Mouse (Mus musculus) CH12F3 (cell line): ENCODE data around the gene Ttc7.

Experiments used
- in situ Hi-C: fragments of 300-500 bp; cut with MboI; formaldehyde crosslinking; loops from 2 replicates; pipeline ENCODE4 v1.14.3; 2020; ENCODE audit warnings: low sequenced_read_pairs

Ttc7 gene

GRCm38 (mm10) chr17:87334162-87334561 lies 51.5 kb downstream of the Ttc7 start:
- in situ Hi-C loops = no loop called here

DNA sequence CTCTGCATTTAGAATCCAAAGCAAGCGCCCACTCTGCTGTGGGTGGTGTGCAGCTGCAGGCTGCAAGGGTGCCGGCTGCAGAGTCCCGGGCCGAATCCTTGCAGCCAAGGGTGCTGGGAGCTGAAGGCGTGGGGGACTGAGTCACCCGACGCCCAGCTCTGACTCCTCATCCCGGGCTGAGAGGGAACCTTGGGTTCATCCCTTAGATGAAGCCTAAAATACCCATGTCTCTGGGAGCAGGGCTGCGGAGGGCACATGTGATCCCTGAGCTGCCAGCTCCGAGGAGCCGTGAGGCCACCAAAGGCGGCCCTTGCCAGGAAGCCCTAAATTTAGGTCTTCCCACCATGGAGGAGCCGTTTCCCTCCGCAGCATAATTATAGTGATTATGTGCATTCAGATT lies 52.5 kb downstream of the Ttc7 start:
- in situ Hi-C loops = no loop called here

GRCm38 (mm10) chr17:87335727-87336126 lies 53.0 kb downstream of the Ttc7 start:
- in situ Hi-C loops = no loop called here

- in situ Hi-C loops = no loop called here
Observed at GRCm38 (mm10) chr17:87336910-87337309, 54.2 kb downstream of the Ttc7 start.

DNA sequence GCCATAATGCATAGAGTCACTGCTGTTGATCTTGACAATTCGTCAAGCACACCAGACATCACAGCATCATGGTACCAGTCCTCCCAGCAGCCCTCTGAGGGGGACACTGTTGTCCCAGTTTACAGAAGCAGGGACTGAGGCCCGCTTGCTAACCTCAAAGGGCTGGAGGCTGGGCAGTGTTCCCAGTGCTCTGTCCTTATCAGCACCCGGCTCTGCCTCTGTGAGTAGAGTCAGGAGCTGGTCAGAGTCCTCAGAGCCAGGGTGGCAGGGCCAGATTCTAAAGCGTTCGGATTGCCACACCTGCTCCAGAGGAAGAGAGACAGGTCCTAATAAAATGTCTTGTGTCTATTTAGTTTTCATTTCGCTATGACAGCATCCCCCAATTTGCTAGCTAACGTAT lies 55.0 kb downstream of the Ttc7 start:
- in situ Hi-C loops = no loop called here

GRCm38 (mm10) chr17:87339122-87339521 lies 56.4 kb downstream of the Ttc7 start:
- in situ Hi-C loops = no loop called here

DNA sequence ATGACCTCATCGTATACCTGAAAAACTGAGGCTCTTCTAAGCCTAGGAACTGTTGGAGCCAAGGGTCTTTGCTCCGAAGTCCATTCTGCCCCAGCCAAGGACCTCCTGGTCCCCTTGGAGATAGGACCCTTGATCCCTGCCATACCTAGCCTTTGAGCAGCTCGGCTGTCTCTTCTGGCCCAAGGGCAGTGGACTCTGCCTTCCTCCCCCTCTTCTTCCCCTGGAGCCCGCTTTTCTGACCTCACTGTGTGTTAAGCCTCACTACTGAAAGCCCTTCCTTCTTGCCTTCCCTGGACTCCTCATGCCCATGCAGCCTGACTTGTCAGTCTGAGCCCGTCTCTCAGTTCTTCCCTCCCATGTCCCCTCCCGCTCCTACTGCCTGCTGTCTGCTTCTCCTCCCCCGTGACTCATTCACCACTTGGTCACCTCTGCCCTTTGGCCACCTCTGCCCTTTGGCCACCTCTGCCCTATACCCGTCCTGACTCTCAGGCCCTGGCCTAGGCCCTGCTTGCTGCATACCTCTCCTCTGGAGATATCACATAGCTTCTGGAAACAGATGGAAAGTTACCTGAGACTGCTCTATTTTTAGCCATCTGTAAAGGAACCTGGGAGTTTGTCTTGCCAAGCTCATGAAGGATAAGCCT lies 60.5 kb downstream of the Ttc7 start:
- in situ Hi-C loops = no loop called here

DNA sequence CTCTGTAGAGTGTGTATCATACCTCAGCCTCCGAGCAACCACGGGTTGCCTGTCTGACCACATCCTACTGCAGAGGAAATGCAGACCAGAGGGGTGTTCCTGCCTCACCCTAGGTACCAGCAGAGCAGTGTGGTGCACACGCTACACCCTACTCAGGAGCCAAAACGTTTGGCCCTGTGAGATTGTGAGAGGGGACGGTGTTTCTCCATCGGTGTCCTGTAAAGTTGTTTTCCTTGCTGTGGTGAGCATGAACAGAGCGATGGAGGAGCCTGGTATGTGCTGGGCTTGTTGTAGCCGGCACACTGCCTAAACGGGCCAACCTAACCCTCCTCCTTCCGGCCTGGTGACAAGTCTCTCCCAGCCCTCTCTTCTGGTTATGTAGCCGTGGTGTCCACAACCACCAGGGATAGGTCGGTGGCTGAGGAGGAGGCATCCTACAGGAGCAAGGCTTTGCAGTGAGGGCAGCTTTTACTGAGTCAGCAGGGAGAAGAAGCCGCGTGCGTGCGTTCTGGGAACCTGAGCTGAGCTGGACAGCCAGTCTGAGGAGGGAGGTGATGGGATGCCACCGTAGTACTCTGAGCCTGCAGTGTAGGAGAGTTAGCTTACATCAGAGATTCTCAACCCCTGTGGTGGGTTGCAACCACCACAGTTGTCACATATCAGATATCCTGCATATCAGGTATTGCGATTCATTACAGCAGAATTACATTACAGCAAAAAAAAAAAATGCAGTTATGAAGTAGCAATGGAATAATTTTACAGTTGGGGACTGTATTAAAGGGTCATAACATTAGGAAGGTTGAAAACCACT lies 62.0 kb downstream of the Ttc7 start:
- in situ Hi-C loops = no loop called here

GRCm38 (mm10) chr17:87345252-87345593 lies 62.5 kb downstream of the Ttc7 start:
- in situ Hi-C loops = no loop called here

- in situ Hi-C loops = no loop called here
Observed at GRCm38 (mm10) chr17:87348353-87348752, 65.7 kb downstream of the Ttc7 start.

DNA sequence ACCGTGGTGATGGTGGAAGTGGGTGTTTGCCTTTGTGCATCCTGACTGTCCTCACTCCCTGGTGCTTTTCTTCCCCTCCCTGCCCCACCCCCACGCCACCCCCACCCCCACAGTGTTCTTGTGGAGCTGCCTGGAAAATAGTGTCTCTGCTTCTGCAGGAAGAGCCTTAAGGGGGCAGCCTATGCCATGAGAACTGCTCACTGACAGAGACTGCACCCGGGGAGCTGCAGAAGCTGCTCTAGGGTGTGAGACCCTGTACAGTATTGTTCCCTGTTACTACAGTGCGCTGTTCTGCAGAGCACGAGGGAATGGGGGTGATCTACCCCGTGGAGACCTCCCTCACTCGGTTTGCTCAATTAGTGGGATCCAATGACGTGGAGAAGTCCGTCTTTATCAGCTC lies 66.4 kb downstream of the Ttc7 start:
- in situ Hi-C loops = no loop called here

DNA sequence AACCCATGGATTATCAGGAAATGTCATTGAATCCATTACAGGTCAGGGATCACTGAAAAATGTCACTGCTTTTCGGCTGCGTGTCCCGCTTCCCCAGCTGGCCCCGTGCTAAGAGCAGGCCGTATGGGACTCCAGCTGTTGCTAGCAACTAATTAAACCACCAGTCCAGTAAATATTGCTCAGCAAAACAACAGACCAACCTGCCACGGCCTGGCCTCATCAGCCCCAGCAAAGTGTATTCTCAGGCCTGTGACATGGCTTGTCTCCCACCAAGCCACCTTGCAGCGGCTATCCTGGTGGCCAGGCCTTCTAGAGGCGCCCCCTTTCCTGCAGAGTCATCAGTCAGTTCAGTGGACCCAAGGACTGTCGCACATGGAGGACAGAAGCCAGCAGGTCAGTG lies 66.9 kb downstream of the Ttc7 start:
- in situ Hi-C loops = no loop called here

DNA sequence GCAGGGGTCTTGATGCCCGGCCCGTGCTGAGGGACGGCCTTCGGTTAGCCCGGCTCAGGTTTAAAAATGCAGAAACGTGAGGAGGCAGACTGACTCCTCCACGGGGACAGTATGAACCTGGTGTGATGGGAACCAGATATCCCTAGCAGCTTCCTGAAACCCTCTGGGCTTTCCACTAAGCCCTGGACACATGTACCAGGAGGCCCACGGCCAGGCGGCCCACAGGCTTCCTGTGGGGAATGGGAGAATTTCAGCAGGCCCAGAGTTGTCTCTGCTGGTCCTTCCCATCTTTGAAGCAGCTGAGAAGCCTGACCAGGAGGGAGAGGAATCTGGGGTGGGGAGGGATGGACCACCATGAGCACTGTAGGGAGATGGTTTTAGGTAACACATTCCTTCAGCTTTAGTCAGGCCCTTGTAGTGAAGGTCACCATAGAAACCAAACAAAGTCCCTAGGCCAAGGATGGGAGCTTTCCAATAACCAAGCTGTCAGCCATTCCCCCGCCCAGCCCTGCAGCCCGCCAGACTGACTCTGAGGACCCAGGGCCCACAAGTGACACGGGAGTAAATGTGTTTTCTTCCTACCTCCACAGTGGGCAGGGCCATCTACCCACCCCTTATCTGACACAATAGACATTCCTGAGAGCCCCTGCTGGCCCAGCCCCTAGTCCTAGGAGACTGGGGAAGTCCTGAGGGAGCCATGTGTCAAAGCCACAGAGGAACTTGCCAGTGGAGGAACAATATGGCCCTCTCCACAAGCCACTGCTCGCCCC lies 68.0 kb downstream of the Ttc7 start:
- in situ Hi-C loops = no loop called here

GRCm38 (mm10) chr17:87351241-87352105 lies 68.8 kb downstream of the Ttc7 start:
- in situ Hi-C loops = no loop called here

DNA sequence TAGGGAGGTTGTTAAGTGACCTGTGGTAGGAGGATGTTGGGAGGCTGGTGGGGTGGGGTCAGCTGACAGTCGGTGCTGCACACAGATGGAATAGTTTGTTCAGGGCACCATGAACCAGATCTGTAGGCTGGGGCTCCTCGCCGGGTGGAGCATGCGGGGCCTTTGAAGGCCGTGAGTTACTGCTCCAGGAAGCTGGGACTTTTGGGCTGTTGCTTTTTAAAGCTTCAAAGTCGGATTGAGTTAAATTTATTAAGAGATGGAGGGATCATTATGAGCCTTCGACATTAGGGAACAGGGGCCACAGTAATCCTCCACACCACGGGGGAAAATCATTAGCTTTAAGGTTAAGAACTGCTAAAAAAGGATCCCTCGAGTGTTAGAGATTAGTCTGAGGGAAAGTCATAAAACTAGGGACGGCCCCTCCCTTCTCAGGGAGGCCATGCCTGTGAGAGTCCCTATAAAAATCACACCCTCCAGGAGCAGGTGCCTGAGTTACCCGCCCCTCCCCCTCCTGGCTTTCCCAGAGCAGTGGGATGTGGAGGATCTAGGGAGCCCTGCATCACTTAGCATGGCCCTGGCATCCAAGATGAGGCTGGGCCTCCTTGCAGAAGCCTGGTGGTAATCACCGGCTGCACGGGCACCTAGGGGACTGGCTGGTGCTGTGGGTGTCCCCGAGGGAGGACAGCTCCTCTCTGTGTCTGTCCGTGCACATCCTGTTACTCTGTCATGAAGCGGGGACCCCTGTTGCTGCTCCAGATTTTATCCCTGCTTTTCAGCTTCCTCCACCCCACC lies 69.6 kb downstream of the Ttc7 start:
- in situ Hi-C loops = no loop called here

- in situ Hi-C loops = no loop called here
Observed at GRCm38 (mm10) chr17:87352898-87353225, 70.2 kb downstream of the Ttc7 start.

DNA sequence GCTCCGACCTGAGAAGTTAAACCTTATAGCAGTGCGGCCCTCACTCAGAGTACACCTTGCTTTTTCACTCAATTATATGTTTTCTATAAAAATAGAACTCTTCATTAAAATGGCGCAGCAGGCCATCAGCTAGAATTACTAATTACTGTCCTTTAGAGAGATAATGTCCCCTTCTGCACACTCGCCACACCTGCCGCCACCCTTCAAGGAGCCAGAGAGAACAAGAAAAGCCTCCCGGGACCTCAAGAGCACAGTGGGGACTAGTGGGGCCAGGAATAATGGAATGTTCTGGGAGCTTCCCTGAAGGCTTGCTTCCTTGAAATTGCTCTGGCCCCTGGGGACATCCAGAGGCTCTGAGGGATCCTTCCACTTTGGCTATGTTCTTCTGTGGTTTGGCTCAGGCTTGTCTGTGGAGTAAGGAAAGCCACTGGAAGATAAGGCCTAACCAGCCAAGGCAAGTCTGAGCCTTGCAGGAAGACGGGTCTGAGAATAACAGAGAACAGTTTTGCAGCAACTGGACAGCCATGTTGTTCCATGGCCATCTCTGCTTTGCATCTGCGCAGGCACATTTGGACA lies 71.1 kb downstream of the Ttc7 start:
- in situ Hi-C loops = no loop called here

DNA sequence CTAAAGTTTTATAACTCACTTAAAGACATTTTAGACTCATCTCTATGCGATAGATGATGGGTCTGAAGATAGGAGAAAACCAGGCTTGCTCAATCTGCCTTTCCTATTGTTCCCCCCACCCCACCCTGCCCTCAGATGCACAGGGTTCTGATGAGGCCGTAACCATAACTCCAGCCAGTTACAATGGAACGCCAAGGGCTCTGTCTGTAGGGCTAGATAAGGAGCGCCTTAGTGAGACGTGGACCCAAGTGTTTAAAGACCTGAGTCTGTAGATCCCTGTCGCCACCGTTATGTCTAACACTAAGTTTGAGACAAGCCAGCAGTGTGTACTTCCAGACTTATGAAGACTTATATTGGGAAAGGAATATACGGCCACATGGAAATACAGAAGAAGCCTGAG lies 72.8 kb downstream of the Ttc7 start:
- in situ Hi-C loops = no loop called here

DNA sequence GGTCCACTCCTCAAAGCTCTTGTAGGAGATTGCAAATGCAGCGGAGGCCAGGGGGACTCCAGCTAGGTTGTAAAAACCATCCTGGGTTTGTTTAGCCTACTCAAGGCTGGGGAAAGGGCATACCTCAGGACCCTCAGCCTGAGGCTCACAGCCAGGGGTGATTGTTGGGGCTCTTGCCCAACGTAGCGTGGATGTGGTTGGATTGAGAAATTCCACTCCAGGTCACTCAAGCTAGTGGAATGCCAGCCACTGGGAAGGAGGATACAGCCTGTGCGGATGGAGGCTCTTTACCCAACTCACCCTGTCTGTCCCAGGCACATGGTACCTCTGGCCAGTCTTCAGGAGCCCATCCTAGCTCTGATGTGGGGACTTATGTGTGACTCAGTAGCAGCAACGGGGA lies 73.6 kb downstream of the Ttc7 start:
- in situ Hi-C loops = no loop called here

DNA sequence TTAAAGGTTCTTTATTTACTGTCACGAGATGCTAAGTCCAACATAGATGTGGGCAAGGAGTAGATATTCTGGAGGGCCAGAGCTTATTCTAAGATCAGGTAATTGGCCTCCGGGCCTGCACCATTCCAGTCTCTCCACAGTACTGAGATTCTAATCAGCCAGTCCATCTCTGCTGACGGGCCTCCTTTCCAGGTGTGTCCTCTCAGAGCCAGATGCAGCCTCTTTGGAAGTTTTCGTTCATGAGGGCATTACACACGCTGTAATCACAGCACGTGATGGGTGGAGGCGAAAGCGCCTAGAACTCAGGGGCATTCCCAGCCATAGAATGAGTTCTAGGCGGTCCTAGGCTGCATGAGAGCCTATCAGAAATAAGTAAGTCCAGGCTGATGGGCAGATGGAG lies 74.8 kb downstream of the Ttc7 start:
- in situ Hi-C loops = no loop called here
